Mouse (Mus musculus) embryonic facial prominence, embryonic 13.5 days (tissue): Measurements from ENCODE around the gene Ypel1. TPM values are rescaled to one million over a fixed set of nuclear protein-coding genes. Genes with fewer than 3 reads are reported as not detected.

Experiments used
- ATAC-seq: fragments of 200-750 bp; cut with Nextera tagmentation; 2 replicates; pipeline ENCODE4 v1.8.0; 2017; ENCODE audit warnings: low read depth; ENCODE audit not compliant: insufficient number of reproducible peaks, insufficient read depth, low FRiP score, low TSS enrichment
- H3K27ac ChIP-seq: fragments of 300-500 bp; sonication (generic); 2 replicates; pipeline ENCODE4 v1.5.1; 2015; ENCODE audit warnings: moderate library complexity, mild to moderate bottlenecking, inconsistent platforms
- H3K27me3 ChIP-seq: fragments of 300-500 bp; sonication (generic); 2 replicates; pipeline ENCODE4 v1.6.1; 2015; ENCODE audit warnings: mild to moderate bottlenecking, inconsistent platforms
- H3K36me3 ChIP-seq: fragments of 300-500 bp; sonication (generic); 2 replicates; pipeline ENCODE4 v1.6.1; 2015; ENCODE audit warnings: mild to moderate bottlenecking, inconsistent platforms
- H3K4me1 ChIP-seq: fragments of 300-500 bp; sonication (generic); 2 replicates; pipeline ENCODE4 v1.6.1; 2015; ENCODE audit warnings: inconsistent platforms
- H3K4me2 ChIP-seq: fragments of 300-500 bp; sonication (generic); 2 replicates; pipeline ENCODE4 v1.6.1; 2015; ENCODE audit warnings: moderate library complexity, mild to moderate bottlenecking, inconsistent platforms
- H3K4me3 ChIP-seq: fragments of 300-500 bp; sonication (generic); 2 replicates; pipeline ENCODE4 v1.5.1; 2015; ENCODE audit warnings: mild to moderate bottlenecking, inconsistent platforms
- H3K9ac ChIP-seq: fragments of 300-500 bp; sonication (generic); 2 replicates; pipeline ENCODE4 v1.6.1; 2015; ENCODE audit warnings: mild to moderate bottlenecking, inconsistent platforms
- H3K9me3 ChIP-seq: fragments of 300-500 bp; sonication (generic); 2 replicates; pipeline ENCODE4 v1.6.1; 2016; ENCODE audit warnings: inconsistent platforms
- WGBS: fragments of 180-500 bp; shearing (Covaris S2); methylation state at CpG from one replicate; pipeline ENCODE4 v1.1.7; 2015; ENCODE audit warnings: mixed read lengths; 5-methylcytosine and 5-hydroxymethylcytosine counted together
- microRNA counts: library from miRNA; unstranded; fragments of <30 nt; microRNA quantifications from one replicate; lab custom pipeline; 2016
- microRNA-seq: library from miRNA; unstranded; fragments of <30 nt; microRNA quantifications from one replicate; pipeline ENCODE4, GENCODE M21; 2016
- polyA plus RNA-seq: library from polyadenylated mRNA; unstranded; fragments of >200 nt; fragmentation: Nextera tagmentation; extraction: Ambion mirVana; gene quantifications from 2 replicates; pipeline ENCODE4 v1.2.1, GENCODE M21; 2015

Gene Ypel1
- polyA plus RNA-seq, 1 experiment from 2014 or later: 66.3 TPM

DNA sequence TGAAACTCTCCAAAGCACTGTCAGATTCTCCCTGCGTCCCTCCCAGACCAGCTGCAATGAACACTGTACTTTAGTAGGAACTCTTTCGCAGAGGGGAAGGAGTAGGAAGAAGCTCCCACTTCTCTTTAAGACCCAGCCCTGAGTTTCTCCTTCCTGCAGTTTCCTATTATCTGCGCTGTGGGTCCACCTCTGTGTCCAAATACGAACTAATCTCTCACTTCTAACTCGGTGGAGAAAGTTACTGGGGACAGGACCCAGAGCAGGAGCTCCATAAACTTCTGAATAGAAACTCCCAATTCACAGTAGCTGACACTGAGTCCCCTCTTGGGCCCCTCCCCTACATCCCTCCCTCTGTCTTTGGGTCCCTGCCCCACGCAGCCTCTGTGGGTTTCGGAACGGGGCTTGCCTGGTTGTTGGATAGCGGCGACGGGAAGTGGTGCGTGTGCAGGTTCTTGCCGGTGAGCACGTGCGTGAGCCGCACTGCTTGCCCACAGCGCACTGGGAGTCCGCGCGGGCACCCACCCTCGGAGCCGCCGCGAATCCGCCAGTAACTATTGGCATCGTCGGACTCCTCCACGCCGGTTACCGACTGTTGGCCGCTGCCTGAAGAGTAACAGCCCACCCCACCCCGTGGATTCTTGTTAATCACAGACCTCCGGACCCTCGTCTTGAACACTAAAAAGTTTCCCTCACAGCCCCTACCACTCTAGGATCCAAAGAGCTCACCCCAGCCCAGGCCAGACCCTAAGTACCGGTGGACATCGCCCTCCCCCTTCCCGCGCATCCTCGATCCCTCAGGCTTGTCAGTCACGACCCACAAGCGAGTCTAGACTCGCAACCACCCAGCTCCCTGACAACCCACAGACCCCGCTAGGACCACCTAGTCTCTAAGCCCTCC is 61.9 kb downstream of the Ypel1 start:
- H3K4me3 ChIP-seq: peak overlapping the region; percentile 80
- peak overlapping the region; percentile 79 for H3K27ac ChIP-seq
- no peaks in the 10 kb centered on the region for H3K27me3 ChIP-seq
- H3K36me3 ChIP-seq: 0 out of 2 replicates have a peak, but pooled peaks cover 3% of the 10 kb centered on the region
- peak overlapping the region; percentile 79 for H3K9ac ChIP-seq
- H3K4me2 ChIP-seq: peak overlapping the region; percentile 96
- no peak; the same call in 1 of the 2 replicates for ATAC-seq
- H3K9me3 ChIP-seq: no peaks in the 10 kb centered on the region
- WGBS: 3% methylated on average over 43 of the region's 43 CpGs
- H3K4me1 ChIP-seq: peaks cover 18% of the 10 kb centered on the region

DNA sequence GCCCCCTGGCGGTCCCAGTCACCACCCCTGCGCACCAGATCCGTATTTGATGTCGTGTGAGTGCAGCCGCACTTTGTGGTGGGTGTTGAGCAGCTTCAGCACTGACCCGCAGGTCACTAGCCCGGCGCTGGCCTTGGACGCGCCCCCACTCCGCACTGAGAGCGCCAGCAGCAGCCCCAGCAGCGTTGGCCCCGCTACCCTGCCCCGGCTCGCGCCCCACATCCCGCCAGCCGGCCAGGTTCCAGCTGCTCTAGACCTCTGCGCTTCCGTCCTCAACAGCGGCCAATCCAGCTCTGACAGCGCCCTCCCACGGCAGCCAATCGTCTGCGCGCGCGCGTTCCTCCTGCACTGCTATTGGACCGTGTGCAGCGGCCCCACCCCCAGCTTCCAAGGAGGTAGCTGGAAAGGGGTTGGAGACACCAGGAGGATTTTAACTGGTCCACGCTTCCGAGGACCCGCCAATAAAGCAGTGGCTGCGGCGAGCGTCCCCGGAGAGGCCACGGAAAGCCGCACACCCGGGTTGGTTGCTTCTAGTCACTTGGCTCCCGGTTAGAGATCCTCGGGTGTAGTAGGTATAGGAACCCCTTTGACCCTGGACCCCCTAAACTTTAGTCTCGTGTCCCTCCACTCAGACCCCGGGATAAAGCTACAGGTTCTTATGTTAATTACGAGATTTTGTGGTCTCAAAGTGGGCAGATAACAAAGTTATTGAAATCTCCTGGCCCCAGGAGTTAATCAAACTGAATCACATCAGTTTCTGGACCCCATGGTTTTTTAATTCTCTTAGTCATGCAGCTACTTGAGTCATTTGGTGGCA is 62.8 kb downstream of the Ypel1 start, which contains the start of gene Sdf2l1:
Gene Sdf2l1, minus strand, starts transcription at position 295 of the 817 bp plus-strand sequence.
- 0 out of 2 replicates have a peak, but pooled peaks cover 3% of the 10 kb centered on the region for H3K36me3 ChIP-seq
- H3K9ac ChIP-seq: peak within 1 kb of the TSS; percentile 79
- H3K27me3 ChIP-seq: no peaks in the 10 kb centered on the region
- no peaks in the 10 kb centered on the region for H3K9me3 ChIP-seq
- H3K4me1 ChIP-seq: peaks cover 18% of the 10 kb centered on the region
- peak within 1 kb of the TSS; percentile 79 for H3K27ac ChIP-seq
- under 1% methylated on average over 47 of the region's 47 CpGs for WGBS
- peak; percentile 97 for ATAC-seq
- H3K4me2 ChIP-seq: peak within 1 kb of the TSS; percentile 96
- H3K4me3 ChIP-seq: peak within 1 kb of the TSS; percentile 80

GRCm38 (mm10) chr16:17132906-17133200 is 63.4 kb downstream of the Ypel1 start:
- WGBS: 32% methylated on average over 7 of the region's 7 CpGs
- Histone ChIP-seq H3K36me3 (0 out of 2 replicates have a peak, but pooled peaks cover 3% of the 10 kb centered on the region), H3K4me2 (peak overlapping the region; percentile 96), H3K27ac (no peak overlapping the region; the same call in 1 of the 2 replicates), H3K9me3 (no peaks in the 10 kb centered on the region), H3K4me3 (peak overlapping the region; percentile 80), H3K27me3 (no peaks in the 10 kb centered on the region), H3K4me1 (peaks cover 18% of the 10 kb centered on the region), H3K9ac (peak overlapping the region; percentile 62)
- ATAC-seq: no peak

MicroRNA genes within 50 kb of the gene (microRNA counts, 519-probe panel; counts per million panel counts)
- microRNA mmu-miR-130b (lab: Ali Mortazavi, UCI) (4,569 counts per million, percentile 92 among the panel's probes with 10 or more counts), microRNA mmu-miR-301b (lab: Ali Mortazavi, UCI) (2,908 counts per million, percentile 68 among the panel's probes with 10 or more counts)

Small RNAs within 50 kb of the gene (microRNA-seq; reads per million reads assigned to microRNA genes)
- gene Mir130b: 7,784 reads per million, percentile 94 among the genes with 10 or more reads in this experiment
- 104 reads per million, percentile 54 among the genes with 10 or more reads in this experiment for gene Mir301b

Other genes starting within 250 kb of the Ypel1 start
- gene Spag6l, start 240.2 kb upstream of the Ypel1 start, polyA plus RNA-seq: 0.60 and 0.74 TPM in 2 replicates
- gene Igll1, start 205.7 kb upstream of the Ypel1 start, polyA plus RNA-seq: not detected in 2 replicates
- gene Top3b, start 199.0 kb upstream of the Ypel1 start, polyA plus RNA-seq: 73.7 and 77.6 TPM in 2 replicates
- gene Vpreb1, start 198.9 kb upstream of the Ypel1 start, polyA plus RNA-seq: 3.4 and 4.1 TPM in 2 replicates
- 27.7 and 29.3 TPM in 2 replicates for gene Ppm1f, start 173.2 kb upstream of the Ypel1 start, polyA plus RNA-seq
- gene Mapk1, start 86.3 kb upstream of the Ypel1 start, polyA plus RNA-seq: 136 and 149 TPM in 2 replicates
- gene Ppil2, start 41.6 kb downstream of the Ypel1 start, polyA plus RNA-seq: 159 and 161 TPM in 2 replicates
- 42.8 and 54.8 TPM in 2 replicates for gene 2610318N02Rik, start 55.5 kb downstream of the Ypel1 start, polyA plus RNA-seq
- 60.1 and 65.3 TPM in 2 replicates for gene Sdf2l1, start 62.7 kb downstream of the Ypel1 start, polyA plus RNA-seq
- gene Ydjc, start 74.9 kb downstream of the Ypel1 start, polyA plus RNA-seq: 9.3 and 10.9 TPM in 2 replicates
- 0.62 and 0.98 TPM in 2 replicates for gene Ccdc116, start 77.5 kb downstream of the Ypel1 start, polyA plus RNA-seq
- gene Ube2l3, start 133.0 kb downstream of the Ypel1 start, polyA plus RNA-seq: 348 TPM in 2 replicates
- 0.35 and 0.43 TPM in 2 replicates for gene Rimbp3, start 138.9 kb downstream of the Ypel1 start, polyA plus RNA-seq
- 6.3 and 7.1 TPM in 2 replicates for gene Hic2, start 163.9 kb downstream of the Ypel1 start, polyA plus RNA-seq
- gene Tmem191c, start 206.4 kb downstream of the Ypel1 start, polyA plus RNA-seq: 12.7 and 13.6 TPM in 2 replicates